Mouse (Mus musculus) liver, embryonic 15.5 days (tissue): ENCODE data around the gene Rpf2. TPM values are rescaled to one million over a fixed set of nuclear protein-coding genes. Genes with fewer than 3 reads are reported as not detected.

ENCODE experiments used
- polyA plus RNA-seq: library from polyadenylated mRNA; unstranded; fragments of >200 nt; fragmentation: Nextera tagmentation; extraction: Ambion mirVana; gene quantifications from 2 replicates; pipeline ENCODE4 v1.2.1, GENCODE M21; 2015

Gene Rpf2
- polyA plus RNA-seq, 1 experiment from 2014 or later, result 32.8 TPM

Other genes with a start within 250 kb of the Rpf2 start
- gene Mfsd4b1, start 221.8 kb downstream of the Rpf2 start, polyA plus RNA-seq, result 0.54 and 0.70 TPM in 2 replicates
- 79.2 and 87.6 TPM in 2 replicates for gene Slc16a10, start 104.8 kb downstream of the Rpf2 start, polyA plus RNA-seq
- gene Gtf3c6, start 11.1 kb upstream of the Rpf2 start, polyA plus RNA-seq, result 24.7 and 25.5 TPM in 2 replicates
- 40.8 and 41.9 TPM in 2 replicates for gene Amd1, start 55.1 kb upstream of the Rpf2 start, polyA plus RNA-seq
- gene Cdk19, start 92.5 kb upstream of the Rpf2 start, polyA plus RNA-seq, result 2.9 and 3.5 TPM in 2 replicates